Mouse (Mus musculus) naive thymus-derived CD4-positive, alpha-beta T cell, adult 5 months (primary cell): ENCODE results near the gene Pcnx2. TPM values are rescaled to one million over a fixed set of nuclear protein-coding genes. Genes with fewer than 3 reads are reported as not detected.

Experiments
- polyA plus RNA-seq: library from polyadenylated mRNA; unstranded; fragments of 100-300 nt; shearing (Covaris generic); gene quantifications from one replicate; pipeline ENCODE4 v1.2.1, GENCODE M21; 2017

Gene Pcnx2
- 0.25 TPM for polyA plus RNA-seq

GRCm38 (mm10) chr8:125897868-125898788 lies at the start of gene Pcnx2:
Gene Pcnx2 (minus strand): TSS chr8:125898317.

GRCm38 (mm10) chr8:125910365-125911228 lies 12.5 kb upstream of the Pcnx2 start, which contains the start of gene Map3k21:
Gene Map3k21 (plus strand): TSS chr8:125910450.

GRCm38 (mm10) chr8:125729746-125730145 lies 168.4 kb downstream of the Pcnx2 start, which contains the start of gene Ntpcr:
Gene Ntpcr (plus strand): TSS chr8:125729963.

Other genes starting within 250 kb of the Pcnx2 start
- 0.49 TPM for gene Map10, start 228.5 kb downstream of the Pcnx2 start, polyA plus RNA-seq
- 26.8 TPM for gene Ntpcr, start 168.4 kb downstream of the Pcnx2 start, polyA plus RNA-seq
- not detected for gene Map3k21, start 12.1 kb upstream of the Pcnx2 start, polyA plus RNA-seq
- gene Kcnk1, start 96.9 kb upstream of the Pcnx2 start, polyA plus RNA-seq, result not detected